Mouse (Mus musculus) heart, postnatal 10 days (tissue): ENCODE results near the gene Rnf225. TPM values are rescaled to one million over a fixed set of nuclear protein-coding genes. Genes with fewer than 3 reads are reported as not detected.
A peak's percentile ranks its signal among the peaks of the same experiment; 100 is the strongest.
"Not testable (repeated sequence)": the region's sequence is repeated elsewhere in the genome, so short reads cannot be mapped to it uniquely, and the experiment has no call there.

Experiments
- DNase-seq, 2 experiments: peaks; one replicate each; pipeline ENCODE4 v3.0.0; 2021
- intact Hi-C: fragments of 180-260 bp; cut with DNase I; formaldehyde crosslinking; loops from one replicate; pipeline ENCODE4 v1.15.1; 2025
- total RNA-seq, 2 experiments: library from RNA; stranded (reverse); gene quantifications; 2 replicates each; pipeline ENCODE4 v1.2.3; 2021

Gene Rnf225
- total RNA-seq, 2 experiments from 2014 or later = 0.36 to 0.37 TPM

DNA sequence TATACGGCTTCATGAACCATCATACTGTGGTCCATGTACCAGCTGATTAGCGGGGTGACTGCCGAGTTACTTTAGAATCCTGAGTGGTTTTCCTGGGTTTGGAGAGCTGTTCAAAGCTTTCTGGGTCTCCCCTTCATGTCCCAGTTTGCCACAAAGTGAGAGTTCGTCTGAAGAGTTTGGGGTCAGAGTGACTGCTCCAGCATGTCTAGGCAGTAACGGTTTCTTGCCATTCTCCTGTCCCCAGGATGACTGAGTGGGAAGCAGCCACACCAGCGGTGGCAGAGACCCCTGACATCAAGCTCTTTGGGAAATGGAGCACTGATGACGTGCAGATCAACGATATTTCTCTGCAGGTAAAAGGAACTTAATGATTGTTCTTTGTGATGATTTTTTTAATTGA is 4.5 kb upstream of the Rnf225 start:
- DNase-seq = no peak
- intact Hi-C loops = loop anchor here (2.0 to 5.0 kb wide), 3 partner anchors 26 to 115 kb away; partner anchors contain the start of gene Ube2m

DNA sequence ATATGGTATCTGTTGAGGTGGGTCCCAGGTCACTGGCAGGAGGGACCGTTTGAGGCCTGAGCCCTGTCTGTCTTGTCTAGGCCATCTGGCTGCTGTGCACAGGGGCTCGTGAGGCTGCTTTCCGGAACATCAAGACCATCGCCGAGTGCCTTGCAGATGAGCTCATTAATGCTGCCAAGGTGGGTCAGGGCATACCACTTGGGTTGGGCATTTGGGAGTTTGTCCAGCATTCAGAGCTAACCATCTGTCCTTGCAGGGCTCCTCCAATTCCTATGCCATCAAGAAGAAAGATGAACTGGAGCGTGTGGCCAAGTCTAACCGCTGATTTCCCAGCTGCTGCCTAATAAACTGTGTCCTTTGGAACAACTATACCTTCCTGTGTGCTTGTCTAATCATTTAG is 900 bp upstream of the Rnf225 start:
- no peak for DNase-seq

DNA sequence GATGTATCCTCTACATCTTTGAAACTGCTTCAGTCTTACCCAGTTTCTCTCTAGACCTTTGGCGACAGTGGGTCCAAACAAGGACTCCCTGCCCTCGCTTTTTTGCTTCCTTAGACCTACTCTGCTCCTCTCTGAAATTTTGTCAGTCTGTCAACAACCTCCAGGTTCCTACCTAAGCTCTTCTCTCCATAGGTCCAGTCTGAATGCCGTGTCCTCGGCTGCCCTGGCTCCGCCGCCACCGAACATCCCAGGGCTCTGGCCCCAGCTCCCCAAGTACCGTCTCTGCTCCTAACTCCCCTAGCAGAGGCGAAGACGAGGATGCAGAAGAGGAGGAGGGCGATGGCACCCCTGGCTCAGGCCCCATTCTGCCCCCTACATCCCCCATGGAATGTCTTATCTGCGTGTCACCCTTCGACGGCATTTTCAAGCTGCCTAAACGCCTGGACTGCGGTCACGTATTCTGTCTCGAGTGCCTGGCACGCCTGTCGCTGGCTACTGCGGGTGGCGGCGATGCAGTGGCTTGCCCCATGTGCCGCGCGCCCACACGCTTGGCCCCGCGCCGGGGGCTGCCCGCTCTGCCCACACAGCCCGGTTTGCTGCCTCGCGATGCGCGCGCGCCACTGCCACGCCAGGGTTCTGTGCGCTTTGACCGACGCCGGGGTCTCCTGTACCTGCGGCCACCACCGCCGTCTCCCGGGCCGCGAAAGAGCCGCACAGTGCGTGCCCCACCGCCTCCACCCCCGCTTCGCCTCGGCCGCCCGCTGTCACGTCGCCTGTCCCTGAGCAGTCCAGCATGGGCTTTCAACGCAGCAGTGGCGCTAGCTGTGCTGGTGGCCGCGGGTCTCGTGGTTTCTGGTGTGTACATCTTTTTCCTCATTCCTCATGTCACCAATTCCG is 725 bp downstream of the Rnf225 start:
- DNase-seq = peak; percentile 31 to 38
- intact Hi-C loops = no loop called here

More for the DNA sequence above, 900 bp upstream of the Rnf225 start:
- intact Hi-C loops = no loop called here

DNA sequence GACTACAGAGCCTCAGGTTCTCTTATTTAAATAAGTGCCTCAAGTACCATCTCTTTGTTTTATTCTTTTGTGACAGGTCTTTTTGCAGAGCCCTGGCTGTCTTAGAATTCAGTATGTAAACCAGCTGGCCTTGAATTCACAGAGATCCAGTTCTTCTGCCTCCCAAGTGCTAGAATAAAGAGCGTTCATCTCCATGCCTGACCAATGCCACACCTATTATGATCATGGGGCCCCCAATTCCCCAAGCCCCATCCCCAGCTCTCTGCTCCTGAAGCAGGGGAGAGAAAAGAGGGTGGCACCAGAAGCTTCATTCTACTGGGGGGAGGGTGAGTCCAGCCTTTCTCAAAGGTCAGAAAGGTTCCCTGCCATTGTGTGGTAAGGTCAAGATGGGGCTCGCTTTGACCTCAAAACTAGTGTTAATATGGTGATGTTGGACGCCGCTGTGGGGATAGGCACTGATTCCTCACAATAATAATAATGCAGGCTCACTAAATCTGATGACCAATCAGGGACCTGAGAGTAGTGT is 6.5 kb downstream of the Rnf225 start:
- intact Hi-C loops = no loop called here
- no peak for DNase-seq

DNA sequence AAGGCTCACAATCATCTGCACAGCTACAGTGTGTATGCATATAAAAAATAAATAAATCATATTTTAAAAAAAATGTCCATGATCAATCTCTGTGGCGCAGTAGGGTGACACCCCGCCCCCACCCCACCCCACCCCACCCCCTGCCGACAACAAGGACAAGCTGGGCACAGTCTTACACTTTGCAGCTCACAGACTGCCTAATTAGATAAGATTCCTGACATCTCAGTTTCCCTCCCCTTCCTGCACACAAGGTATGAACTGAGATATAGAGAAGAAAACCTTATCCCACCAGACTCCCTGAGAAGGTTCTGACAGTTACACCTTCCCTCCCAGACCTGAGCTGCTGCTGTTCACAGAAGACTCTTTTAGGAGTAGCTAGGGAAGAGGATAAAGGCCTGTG is 7.6 kb downstream of the Rnf225 start:
- DNase-seq = no peak
- intact Hi-C loops = no loop called here

DNA sequence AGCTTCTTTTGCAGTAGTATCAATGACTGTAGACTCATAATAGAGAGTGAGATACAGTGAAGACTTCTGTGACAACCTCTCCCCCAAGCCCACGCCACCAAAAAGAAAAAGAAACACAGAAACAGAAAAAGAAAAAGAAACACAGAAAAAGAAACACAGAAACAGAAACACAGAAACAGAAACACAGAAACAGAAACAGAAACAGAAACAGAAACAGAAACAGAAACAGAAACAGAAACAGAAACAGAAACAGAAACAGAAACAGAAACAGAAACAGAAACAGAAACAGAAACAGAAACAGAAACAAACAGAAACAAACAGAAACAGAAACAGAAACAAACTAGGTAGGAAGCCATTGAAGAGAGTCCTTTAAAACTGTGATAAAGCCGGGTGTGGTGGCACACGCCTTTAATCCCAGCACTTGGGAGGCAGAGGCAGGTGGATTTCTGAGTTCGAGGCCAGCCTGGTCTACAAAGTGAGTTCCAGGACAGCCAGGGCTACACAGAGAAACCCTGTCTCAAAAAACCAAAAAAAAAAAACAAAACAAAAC is 10.1 kb downstream of the Rnf225 start:
- intact Hi-C loops, DNase-seq: not testable (repeated sequence)

DNA sequence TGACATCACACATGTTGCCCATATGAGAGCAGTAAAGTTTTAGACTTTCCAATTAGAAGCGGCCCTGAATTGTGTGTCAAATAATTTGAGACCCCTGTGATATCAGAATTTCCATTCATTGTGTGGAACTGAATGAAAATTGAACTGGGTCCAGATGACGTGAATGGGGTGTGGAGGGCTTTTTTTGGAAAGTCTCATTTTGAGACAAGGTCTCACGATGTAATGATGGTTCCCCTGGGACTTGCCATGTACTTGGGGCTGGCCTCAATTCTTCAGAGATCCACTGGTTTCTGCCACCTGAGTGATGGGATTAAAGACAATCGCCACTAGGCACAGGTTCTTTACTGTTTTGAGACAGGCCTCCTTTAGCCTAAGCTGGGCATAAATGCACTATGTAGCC is 13.4 kb downstream of the Rnf225 start:
- no peak for DNase-seq
- intact Hi-C loops = no loop called here

DNA sequence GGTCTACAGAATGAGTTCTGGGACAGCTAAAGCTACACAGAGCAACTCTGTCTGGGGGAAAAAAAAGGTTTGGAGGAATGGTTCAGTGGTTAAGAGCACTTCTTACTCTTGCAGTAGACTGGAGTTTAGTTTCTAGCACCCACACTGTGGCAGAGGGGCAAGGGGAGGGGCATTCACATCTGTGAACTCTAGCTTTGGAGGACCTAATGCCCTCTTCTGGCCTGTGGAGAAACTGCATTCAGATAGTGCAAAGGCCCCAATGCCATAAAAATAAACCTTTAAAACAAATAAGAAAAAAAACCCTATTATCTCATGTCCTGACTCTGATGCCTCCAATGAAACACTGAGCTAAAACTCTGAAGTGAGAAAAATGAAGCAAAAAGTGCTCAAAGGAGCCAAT is 16.3 kb downstream of the Rnf225 start:
- intact Hi-C loops = no loop called here

DNA sequence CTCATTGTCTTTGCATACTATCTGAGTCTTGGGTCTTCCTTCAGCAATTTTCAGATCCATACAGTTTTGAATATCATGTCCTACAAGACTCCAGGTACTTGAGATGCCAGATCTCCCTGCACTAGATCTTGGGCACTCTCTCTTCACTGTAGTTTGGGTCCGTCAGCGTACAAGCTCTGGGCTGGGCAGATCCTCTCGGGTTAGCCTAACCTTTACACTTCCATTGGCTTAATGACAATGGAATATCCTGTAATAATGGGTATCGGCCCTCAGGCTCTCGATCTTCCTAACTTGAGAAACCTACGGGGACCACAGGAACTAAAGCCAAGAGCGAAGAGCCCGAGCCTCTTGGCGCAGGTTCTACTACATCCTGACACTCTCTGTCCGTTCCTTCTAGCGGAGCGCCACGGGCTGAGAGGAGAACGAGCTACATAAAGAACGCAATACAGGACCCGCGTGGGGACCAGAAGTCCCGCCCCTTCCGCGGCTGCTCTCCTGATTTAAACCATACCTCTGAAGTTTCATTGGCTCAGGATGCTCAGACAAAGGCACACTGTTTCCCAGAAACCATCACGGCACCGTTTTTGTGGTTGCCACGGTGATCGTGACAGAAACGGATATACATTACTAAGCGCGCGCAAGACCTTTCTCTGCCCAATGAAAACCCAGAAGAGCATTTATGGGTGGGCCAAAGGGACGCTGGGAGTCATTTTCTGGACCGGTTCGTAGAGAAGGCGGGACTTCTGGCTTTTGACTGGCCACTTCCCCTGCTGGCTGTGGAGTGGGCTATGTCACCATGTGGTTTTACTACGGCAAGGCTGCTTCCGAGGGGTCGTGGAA is 22.0 kb downstream of the Rnf225 start:
- intact Hi-C loops = loop anchor here (2.0 kb wide), 2 partner anchors 16 to 26 kb away; partner anchors contain the start of genes Rps5 and Zfp324
- peak; percentile 94 to 96 for DNase-seq

More for the DNA sequence above, 16.3 kb downstream of the Rnf225 start:
- no peak for DNase-seq

DNA sequence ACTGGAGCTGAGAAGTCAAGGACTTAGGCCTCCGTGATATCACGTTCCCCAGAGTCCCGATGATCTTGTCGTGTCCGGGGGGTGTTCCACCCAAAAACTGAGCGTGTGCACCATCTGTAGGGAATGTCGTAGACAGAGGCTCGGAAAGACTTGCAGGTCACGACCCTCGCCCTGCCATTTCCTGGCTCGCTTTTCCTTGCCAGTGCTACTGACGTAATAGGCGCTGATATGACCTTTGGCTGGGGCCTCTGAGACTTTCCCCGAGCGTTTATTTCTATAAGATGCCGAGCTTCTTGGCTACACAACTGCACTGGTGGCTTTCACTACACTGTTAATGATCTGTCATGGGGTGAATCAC is 22.6 kb downstream of the Rnf225 start:
- DNase-seq = no peak
- intact Hi-C loops = loop anchor here (2.0 kb wide), 2 partner anchors 15 to 27 kb away; partner anchors contain the start of genes Rps5 and Zfp324

DNA sequence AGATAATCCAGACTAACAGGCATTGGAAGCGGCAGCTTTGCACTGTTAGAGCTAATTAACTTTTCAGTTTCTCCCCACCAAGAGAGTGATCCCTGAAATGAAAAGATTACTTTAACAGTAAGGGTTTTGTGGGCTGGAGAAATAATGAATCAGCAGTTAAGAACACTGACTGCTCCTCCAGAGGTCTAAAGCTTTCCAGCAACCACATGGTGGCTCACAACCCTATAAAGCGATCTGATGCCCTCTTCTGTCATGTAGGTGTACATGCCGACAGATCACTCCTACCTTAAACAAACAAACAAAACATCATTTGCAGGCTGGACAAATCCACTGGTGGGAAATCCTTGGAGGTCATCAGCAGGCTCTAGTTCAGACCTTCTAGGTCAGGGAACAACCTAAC is 27.7 kb downstream of the Rnf225 start:
- intact Hi-C loops = no loop called here
- no peak for DNase-seq

DNA sequence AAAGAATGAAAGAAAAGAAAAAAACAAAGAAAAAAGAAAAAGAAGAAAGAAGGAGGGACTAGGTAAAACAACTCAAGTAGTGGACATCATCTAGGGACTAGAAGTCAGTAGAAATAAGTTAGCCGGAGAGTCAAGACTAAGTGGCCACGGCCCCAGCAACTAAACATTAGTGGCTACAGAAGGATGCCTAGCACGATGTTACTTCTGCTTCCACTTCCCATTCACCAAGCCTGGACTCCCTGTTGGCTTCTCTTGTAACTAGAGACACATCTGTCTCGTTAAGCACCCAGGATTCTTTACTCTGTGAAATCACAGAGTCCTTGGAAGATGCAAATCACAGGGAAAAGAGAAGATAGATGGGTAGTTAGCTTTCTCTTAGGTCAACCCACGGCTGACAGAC is 30.3 kb downstream of the Rnf225 start:
- intact Hi-C loops = no loop called here
- DNase-seq = no peak

DNA sequence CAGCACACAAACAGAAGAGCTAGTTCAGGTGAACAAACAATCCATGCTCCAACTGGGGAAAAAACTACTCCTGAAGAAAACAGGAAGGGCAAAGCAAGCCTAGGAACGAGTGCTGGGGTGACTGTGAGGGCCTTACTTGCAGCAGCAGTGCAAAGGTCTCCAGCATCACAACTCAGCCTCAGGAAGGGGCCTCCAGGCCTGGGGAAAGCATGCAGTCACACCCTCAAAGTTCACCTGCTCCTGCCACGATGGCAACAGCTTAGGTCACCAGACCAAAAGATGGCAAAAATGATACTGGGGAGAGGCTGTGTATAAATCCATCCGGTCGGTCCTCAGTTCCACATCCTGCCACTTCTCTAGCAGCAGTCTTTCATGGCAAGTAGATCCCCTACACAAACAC is 31.7 kb downstream of the Rnf225 start:
- intact Hi-C loops = no loop called here
- DNase-seq = no peak

DNA sequence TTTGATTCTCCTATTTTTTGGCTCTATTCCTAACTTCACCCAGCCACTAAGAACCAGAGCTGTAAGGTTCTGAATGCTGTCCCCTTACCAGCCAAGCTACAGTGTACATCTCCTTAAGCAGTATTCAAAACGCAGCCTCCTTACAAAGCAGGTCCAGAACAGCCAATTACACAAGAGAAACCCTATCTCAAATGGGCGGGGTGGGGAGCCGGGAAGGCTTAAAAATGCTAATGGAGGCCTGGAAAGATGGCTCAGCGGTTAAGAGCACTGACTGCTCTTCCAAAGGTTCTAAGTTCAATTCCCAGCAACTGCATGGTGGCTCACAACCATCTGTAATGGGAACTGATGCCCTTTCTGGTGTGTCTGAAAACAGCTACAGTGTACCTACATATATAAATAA is 32.5 kb downstream of the Rnf225 start:
- DNase-seq = no peak

DNA sequence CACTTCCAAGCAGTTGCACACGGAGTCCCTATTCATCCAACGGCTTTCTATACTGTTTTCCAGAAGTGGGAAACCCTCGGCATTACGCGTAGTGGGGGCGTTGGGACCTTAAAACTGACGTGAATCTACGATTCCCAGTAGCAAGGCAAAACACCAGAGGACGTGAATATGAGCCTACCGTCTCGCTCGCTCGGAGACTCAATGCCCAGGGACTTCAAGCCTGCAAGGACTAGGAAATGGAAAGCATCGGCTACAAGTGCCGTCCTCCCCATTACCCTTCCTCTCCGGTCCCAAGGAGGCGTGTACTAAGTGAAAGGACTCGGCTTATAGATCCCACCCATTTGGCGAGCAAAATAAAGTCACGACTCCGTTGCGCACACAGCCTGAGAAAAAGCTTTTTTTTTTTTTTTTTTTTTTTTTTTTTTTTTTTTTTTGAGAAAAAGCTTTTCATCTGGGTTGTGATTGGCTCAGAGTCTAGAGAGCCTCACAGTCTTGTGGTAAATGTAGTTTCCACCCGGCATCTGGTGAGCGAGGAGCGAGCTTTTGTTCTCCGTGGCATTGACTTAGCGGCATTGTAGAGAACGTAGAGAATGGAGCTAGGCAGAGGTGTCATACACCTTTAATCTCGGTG is 34.4 kb downstream of the Rnf225 start:
- DNase-seq = peak; percentile 63 to 66
- intact Hi-C loops = loop anchor here (5.0 kb wide), 1 partner anchor 39 kb away; the partner anchor contains the start of gene Rps5

More for the DNA sequence above, 32.5 kb downstream of the Rnf225 start:
- intact Hi-C loops = loop anchor here (5.0 kb wide), 1 partner anchor 37 kb away; the partner anchor contains the start of gene Rps5

DNA sequence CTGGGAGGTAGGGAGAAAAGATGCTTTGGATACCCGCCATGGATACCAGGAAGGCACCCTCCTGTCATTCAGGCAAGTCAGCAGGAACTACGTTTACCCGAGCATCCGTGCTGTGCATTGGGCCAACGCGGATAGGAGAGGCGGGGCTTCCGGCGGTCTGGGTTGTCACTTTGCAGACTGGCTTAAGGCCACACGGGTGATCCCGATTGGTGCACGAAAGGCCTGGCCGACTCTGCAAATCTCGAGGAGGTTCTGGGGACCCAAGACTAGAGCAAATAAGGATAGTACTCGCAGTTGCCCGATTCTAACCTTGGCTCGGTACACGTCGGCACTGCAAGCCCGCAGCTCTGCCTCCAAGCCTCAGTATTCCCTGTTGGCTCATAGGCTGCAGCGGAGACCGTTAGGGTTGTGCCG is 38.5 kb downstream of the Rnf225 start, which contains the start of gene Zfp324:
Gene Zfp324, plus strand, starts transcription at position 161 of the 414 bp plus-strand sequence.
- intact Hi-C loops = loop anchor here (1.0 to 2.0 kb wide), 2 partner anchors 12 to 17 kb away; partner anchors contain the start of gene Zfp446

DNA sequence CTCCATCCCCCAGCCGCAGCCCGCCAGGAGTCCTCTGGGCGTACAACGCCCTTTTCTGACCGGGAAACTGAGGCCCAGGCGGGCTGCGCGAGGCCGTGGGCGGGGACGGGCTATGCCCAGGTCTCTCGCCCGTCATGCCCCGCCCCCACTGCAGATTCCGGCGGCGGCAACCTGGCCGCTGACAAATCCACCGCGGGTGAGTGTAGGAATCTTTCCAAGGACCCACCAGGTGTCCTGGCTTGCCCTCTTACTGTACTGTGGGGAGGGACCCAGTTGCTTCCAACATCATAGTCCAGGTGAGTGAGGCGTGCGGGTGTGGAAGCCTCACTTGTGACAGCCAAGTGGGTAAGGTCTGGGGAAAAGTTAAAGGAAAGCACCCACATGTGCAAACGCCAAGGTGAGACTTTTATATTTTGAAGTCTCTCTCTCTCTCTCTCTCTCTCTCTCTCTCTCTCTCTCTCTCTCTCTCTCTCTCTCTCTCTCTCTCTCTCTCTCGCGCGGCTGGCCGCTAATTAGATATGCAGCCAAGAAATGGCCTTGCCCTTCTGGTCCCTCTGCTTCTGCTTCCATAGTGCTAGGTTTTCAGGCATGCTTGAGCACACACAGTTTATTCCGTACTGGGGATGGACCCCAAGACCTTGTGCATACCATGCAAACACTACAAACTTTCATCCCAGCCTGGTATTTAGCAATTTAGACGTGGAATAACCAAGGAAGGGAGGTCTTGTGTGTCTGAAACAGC is 39.1 kb downstream of the Rnf225 start:
- intact Hi-C loops = no loop called here
- DNase-seq = peak; percentile 68 to 70

More for the DNA sequence above, 38.5 kb downstream of the Rnf225 start, which contains the start of gene Zfp324:
- peak; percentile 93 for DNase-seq

DNA sequence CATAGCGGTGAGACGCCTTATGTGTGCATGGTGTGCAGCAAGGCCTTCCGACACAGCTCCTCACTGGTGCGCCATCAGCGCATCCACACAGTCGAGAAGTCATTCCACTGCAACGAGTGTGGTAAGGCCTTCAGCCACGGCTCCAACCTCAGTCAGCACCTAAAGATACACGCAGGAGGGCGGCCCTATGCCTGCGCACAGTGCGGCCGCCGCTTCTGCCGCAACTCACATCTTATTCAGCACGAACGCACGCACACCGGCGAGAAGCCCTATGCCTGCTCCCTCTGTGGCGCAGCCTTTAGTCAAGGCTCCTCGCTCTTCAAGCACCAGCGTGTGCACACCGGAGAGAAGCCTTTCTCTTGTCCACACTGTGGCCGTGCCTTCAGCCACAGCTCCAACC is 43.7 kb downstream of the Rnf225 start:
- no peak for DNase-seq
- intact Hi-C loops = no loop called here
